Mouse (Mus musculus): Measurements from ENCODE around the gene Gm20441. TPM values are rescaled to one million over a fixed set of nuclear protein-coding genes. Genes with fewer than 3 reads are reported as not detected.

Gm20441 gene
- total RNA-seq, 2 experiments from 2014 or later = not detected

- no peak for TF ChIP-seq CTCF (IDR thresholded peaks at IDR 0.05)
- intact Hi-C loops (cut with DNase I) = no loop called here
- Histone ChIP-seq H3K4me3 (no peak overlapping the region), H3K27ac (no peak overlapping the region)
- DNase-seq (ENCODE audit: extremely low spot score in 1 of 2, low spot score in 2 of 2) = no peak
Observed at GRCm38 (mm10) chr10:75756719-75757118, 24.0 kb downstream of the Gm20441 start.

- H3K4me3 ChIP-seq = no peak overlapping the region
- peak overlapping the region; percentile 81 for H3K27ac ChIP-seq
- DNase-seq (ENCODE audit: extremely low spot score in 1 of 2, low spot score in 2 of 2) = peak; percentile 80 to 82
- TF ChIP-seq CTCF (IDR thresholded peaks at IDR 0.05) = peak; percentile 93
- intact Hi-C loops (cut with DNase I) = loop anchor here (1.0 to 2.0 kb wide), 4 partner anchors 21 to 207 kb away; partner anchors contain the start of gene Cabin1
Observed at GRCm38 (mm10) chr10:75744017-75744416, 36.7 kb downstream of the Gm20441 start.

GRCm38 (mm10) chr10:75743369-75743768 lies 37.4 kb downstream of the Gm20441 start:
- intact Hi-C loops (cut with DNase I) = loop anchor here (1.0 kb wide), 1 partner anchor 39 kb away; no protein-coding TSS in a partner anchor
- no peak overlapping the region for H3K4me3 ChIP-seq

GRCm38 (mm10) chr10:75740866-75741265 lies 39.9 kb downstream of the Gm20441 start:
- Histone ChIP-seq H3K27ac (no peak overlapping the region), H3K4me3 (no peak overlapping the region)
- no peak for DNase-seq (ENCODE audit: extremely low spot score in 1 of 2, low spot score in 2 of 2)
- no peak for TF ChIP-seq CTCF (IDR thresholded peaks at IDR 0.05)
- intact Hi-C loops (cut with DNase I) = no loop called here

More at GRCm38 (mm10) chr10:75743369-75743768, 37.4 kb downstream of the Gm20441 start:
- H3K27ac ChIP-seq = peak overlapping the region; percentile 81
- peak; percentile 65 to 66 for DNase-seq (ENCODE audit: extremely low spot score in 1 of 2, low spot score in 2 of 2)
- TF ChIP-seq CTCF (IDR thresholded peaks at IDR 0.05) = no peak

GRCm38 (mm10) chr10:75725449-75725848 lies 55.3 kb downstream of the Gm20441 start:
- TF ChIP-seq CTCF (IDR thresholded peaks at IDR 0.05) = no peak
- intact Hi-C loops (cut with DNase I) = no loop called here
- no peak for DNase-seq (ENCODE audit: extremely low spot score in 1 of 2, low spot score in 2 of 2)
- Histone ChIP-seq H3K4me3 (no peak overlapping the region), H3K27ac (no peak overlapping the region)

Other genes with a start within 250 kb of the Gm20441 start
- 1 to 10 TPM; 9.4 to 9.9 TPM for gene Lrrc75b, start 220.6 kb downstream of the Gm20441 start, total RNA-seq (2021)
- gene Ggt1, start 219.3 kb downstream of the Gm20441 start, total RNA-seq (2021) = 1 to 10 TPM; 3.2 to 4.1 TPM
- gene Ggt5, start 191.6 kb downstream of the Gm20441 start, total RNA-seq (2021) = 1 to 10 TPM; 2.7 to 3.8 TPM
- gene Susd2, start 136.9 kb downstream of the Gm20441 start, total RNA-seq (2021) = 1 to 10 TPM; 8.4 to 8.9 TPM
- 10 to 100 TPM; 78.0 to 79.3 TPM for gene Cabin1, start 16.6 kb downstream of the Gm20441 start, total RNA-seq (2021)
- 10 to 100 TPM; 43.3 to 49.3 TPM for gene Ddt, start 7.5 kb downstream of the Gm20441 start, total RNA-seq (2021)
- 1 to 10 TPM; 1.7 to 2.8 TPM for gene Gstt3, start 460 bp upstream of the Gm20441 start, total RNA-seq (2021)
- 10 to 100 TPM; 11.0 to 12.2 TPM for gene Gstt1, start 17.6 kb upstream of the Gm20441 start, total RNA-seq (2021)
- gene Gstt4, start 41.6 kb upstream of the Gm20441 start, total RNA-seq (2021) = not detected
- gene Gstt2, start 56.5 kb upstream of the Gm20441 start, total RNA-seq (2021) = 1 to 10 TPM; 4.6 to 4.8 TPM
- 100 to 1,000 TPM; 475 to 526 TPM for gene Mif, start 79.3 kb upstream of the Gm20441 start, total RNA-seq (2021)
- gene Derl3, start 112.5 kb upstream of the Gm20441 start, total RNA-seq (2021) = 1 to 10 TPM; 3.0 to 3.5 TPM
- 10 to 100 TPM; 75.8 to 78.2 TPM for gene Smarcb1, start 140.7 kb upstream of the Gm20441 start, total RNA-seq (2021)
- gene Chchd10, start 152.2 kb upstream of the Gm20441 start, total RNA-seq (2021) = 100 to 1,000 TPM; 364 to 413 TPM
- gene Mmp11, start 155.5 kb upstream of the Gm20441 start, total RNA-seq (2021) = 1 to 10 TPM; 1.3 TPM
- under 1 TPM in 1 of 2 experiments, not detected in 1; 0.51 TPM for gene Gm867, start 159.7 kb upstream of the Gm20441 start, total RNA-seq (2021)
- gene Vpreb3, start 162.1 kb upstream of the Gm20441 start, total RNA-seq (2021) = not detected
- not detected for gene Gm5134, start 173.6 kb upstream of the Gm20441 start, total RNA-seq (2021)

Data from left cerebral cortex, adult 2 months (tissue).